Mouse (Mus musculus) embryo, embryonic 11.5 days (tissue): ENCODE measurements at regions not wholly inside any gene's neighbourhood (a gene's known extent, or its start where the extent isn't known, plus 50 kb on each side); places are given as distances from the start of the nearest gene placed in this dataset.

Experiments used
- DNase-seq: peaks from one replicate; pipeline ENCODE4 v3.0.0-alpha.2; 2012; ENCODE audit warnings: low read depth, low spot score

DNA sequence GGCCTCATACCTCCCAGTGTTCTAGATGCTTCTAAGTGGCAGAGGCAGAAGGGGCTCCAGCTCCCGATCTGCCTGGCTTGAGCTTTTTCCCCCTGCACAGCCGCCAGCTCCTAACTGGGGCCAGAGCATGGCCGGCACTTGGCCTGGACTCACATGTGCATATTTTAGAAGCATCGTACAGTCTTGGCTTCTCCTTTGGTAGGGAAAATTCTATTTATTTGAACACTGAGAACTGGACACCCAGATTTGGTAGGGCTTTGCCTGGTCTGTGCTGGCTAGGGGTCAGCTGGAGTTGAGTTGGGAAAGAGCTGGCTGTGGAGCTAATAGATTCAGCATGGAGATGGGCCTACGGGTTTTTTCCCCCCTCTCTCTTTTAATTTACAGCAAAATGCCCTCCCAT, 282.9 kb upstream of the Auts2 start:
- DNase-seq, result no peak

DNA sequence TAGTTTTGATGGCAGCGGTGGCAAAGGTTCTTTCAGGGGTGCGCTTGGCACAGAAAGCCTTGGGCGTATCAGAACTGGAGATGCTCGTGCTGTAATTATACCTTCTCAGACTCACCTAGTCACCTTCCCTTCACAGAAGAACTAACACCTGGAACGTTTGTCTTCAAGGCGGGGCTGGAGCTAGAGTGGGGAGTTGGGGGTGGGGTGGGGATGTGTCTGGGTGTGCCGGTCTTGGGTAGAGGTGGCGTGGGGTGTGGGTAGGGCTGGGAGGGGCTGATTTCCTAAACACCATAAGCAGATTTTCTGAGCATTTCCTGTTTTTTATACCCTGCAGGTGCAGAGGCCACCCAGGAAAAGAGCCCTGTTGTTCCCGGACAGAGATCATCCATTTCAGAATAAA, 274.5 kb upstream of the Auts2 start:
- DNase-seq, result no peak

DNA sequence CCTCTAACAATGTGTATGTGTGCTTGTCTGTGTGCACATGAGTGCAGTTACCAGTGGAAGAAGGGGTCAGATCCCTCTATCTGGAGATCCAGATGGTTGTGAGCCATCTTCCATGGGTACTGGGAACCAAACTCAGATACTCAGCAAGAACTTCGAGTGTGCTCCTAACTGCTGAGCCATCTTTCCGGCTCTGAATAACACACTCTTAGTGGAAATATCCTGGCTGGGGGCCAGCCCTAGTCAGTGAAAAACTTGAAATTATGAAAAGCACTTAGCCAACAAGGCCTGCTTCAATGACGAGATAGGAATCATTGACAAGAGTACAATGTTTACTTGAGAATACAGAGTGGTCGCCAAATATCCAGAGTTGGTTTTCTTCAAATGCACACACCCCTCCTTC, 266.0 kb upstream of the Auts2 start:
- DNase-seq, result no peak

DNA sequence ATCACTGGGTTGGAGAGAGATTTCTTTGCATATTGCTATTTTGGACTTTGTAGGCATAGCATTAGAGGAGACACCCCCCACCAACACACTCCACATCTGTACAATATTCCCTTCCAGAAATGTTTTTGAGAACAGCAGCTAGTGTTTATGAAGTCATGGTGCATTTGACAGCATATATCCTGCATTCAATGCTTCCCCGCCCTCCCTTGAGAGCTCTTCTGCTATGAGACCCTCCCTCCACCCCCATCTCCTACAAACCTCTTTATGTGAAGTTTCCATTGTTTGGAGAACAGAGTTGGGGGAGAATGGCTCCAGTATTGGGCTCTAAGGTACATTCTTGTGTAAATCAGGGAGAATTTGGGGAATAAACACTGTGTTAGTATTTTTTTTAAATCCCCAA, 252.9 kb upstream of the Auts2 start:
- no peak for DNase-seq

DNA sequence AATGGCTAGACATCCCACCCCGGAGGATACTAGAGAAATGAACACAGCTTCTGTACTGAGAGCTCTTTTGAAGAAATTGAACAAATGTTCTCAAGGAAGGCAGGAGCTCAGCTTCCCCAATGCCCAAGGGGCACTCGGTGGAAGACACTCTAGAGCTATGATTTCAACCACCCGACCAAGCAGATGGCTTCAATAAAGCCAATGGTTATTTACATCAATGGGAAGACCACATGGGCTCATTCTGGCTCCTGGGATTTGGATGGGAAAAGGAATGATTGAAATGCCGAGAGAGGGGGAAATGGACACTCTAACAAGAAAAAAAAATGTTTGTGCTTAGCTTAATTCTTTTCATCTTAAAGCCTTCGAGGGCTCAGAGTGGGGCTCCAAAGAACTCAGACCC, 249.3 kb upstream of the Auts2 start:
- DNase-seq, result no peak

DNA sequence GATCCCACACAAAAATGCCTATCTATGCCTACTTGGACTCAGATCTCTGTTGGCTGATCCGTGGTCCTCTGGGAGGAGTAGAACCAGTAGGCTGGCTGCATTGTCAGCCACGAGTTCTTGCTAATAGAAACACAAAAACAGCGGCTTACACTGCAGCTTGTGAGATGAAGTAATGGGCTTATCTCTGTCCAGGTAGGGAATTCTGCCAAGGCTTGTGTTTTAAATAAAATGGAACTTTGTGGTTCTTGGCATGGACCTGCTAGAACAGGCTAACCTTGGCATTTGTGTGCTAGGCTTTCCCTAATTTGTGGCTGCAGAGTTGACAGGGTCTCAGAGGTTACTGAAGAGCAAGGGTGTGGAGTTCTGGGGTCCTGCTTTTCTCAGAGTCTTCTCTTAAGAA, 242.1 kb upstream of the Auts2 start:
- no peak for DNase-seq

DNA sequence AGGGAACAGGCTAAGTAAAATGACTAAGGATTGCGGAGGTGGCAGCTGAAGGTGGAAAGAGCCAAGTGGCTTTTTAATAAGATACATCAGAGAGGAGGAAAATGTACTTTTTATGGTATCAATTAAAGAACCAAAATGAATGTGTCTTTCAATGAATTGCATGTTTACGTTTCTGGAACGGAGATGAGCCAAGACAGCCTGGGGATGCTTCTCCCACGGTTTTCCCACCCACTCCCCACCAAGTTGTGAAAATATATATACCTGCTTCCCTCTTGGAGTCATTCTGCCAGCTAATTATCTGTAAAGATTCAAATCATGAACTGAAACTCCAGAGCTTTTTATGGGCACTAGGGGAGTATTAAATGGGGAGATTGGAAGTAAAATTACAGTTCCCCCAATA, 241.6 kb upstream of the Auts2 start:
- no peak for DNase-seq

DNA sequence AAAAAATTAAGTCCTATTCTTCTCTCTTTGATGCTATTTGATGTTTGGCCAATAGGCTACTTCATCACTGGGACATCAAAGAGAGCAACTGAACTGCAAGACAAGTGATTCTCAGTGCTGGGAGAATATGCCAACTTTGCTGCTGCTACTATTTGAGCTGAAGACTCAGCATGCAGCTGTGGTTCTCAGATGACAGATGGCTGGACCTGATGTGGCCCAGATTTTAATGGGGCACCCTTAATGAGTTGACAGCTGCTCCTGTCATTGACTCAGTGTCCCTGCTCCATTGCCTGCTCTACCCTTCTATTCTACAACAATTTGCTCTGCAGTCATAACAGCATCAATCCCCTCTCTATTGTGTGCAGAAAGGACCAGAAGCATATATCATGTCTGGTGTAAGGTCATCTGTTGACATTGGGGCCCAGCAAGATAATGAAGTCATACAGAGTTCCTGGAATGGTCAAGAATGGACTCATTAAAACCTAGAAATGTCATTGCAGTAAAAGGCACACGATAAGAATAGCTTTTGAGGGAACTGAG, 231.1 kb upstream of the Auts2 start:
- DNase-seq, result no peak

DNA sequence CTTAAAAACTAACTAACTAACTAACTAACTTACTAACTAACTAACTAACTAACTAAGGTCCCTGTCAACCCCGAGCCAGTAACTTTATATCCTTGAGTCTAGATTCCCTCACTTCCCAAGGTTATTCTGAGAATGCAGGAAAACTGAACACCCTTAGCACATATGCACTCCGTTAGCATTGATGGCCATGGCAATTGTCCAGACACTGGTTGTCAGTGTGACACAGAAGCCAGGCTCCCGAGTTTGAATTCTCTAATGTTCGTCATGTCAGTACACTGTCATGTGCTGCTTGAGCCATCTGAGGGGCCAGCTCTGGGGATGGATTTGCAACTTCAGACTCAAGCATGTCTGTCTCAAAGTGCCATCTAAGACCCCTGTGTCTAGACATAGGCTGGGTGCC, 217.3 kb upstream of the Auts2 start:
- DNase-seq, result no peak

DNA sequence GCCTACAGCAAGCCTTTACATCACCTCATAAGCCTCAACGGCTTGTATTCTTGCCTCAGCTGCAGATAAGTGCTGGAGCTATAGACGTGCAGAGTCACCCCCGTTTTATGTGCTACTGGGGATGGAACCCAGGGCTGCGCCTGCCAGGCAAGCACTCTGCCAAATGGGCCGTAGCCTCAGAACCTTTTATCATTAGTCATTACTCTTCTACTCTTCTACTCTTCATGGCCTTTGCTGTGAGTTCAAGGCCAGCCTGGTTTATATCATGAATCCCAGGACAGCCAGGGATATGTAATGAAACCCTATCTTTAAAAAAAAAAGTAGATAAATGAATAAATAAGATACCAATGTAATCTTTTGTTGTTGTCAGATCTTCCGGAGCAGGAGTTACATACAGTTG, 216.6 kb upstream of the Auts2 start:
- DNase-seq, result no peak

DNA sequence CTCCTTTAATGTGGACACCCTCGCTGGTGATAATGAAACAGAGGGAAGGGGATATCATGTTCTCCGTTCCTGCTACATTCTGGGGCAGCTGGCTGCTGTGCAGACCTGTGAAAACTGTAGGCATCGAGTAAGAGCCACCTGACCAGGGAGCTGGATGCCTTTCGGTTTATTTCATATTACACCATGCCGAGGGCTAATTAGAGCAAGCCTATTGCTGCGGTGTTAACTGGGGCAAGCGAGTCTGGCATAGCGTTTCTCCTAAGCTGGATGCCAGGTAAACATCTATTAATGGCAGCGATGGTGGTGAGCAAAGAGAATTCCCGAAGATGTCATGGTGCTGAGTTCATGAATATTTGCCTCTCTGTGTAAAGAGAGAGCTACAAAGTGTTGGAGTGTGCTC, 215.8 kb upstream of the Auts2 start:
- no peak for DNase-seq

DNA sequence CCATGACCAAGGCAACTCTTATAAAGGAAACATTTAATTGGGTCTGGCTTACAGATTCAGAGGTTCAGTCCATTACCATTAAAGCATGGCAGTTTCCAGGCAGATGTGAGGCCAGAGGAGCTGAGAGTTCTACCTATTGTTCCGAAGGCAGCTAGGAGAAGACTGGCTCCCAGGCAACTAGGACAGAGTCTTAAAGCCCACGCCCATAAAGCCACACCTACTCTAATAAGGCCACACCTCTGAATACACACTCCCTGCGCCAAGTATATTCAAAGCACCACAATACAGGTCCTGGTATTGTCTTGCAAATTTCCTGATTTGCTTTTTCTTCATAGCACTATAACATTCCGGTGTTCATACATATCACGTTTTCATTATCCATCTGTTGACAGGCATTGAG, 194.8 kb upstream of the Auts2 start:
- no peak for DNase-seq

DNA sequence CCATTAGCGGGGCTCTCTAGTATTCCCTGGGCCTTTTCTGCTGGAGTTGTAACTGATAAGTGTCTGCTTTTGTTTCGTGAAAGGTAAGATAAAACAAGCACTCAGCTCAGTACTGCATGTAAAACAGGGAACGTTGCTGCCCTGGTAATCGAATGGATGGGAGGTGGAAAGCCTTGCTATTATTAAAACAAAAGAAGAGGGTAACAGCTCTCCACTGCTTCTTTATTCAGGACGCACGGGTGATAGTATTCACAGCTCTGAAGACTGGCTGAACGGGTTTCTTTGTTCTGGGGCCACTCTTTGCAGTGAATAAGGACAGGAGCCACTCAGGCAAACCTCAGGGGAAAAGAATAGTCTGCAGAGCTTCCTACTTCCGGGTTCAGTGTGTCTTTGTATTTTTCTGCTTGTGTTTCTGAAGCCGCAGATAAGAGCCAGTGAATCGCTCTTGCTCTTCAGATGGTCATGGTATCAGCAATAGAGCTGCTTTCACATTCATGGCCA, 185.6 kb upstream of the Auts2 start:
- no peak for DNase-seq

DNA sequence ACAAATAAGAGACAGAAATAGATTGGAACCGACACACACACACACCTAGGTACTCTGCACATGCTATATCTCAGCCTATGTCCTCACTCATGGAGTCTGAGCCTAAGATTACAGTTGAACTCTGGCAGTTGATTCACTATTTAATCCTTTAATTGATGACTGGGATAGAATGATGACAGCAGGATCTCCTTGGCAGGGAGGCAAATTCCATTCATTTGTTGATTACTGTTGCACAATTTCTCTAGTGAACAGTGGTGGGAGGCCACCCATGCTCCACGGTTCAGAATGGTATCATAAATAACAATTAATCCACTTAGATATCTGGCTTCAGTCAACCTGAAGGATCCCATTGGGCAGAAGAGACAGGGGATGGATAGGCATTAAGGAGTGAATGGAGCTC, 181.3 kb upstream of the Auts2 start:
- DNase-seq, result no peak

DNA sequence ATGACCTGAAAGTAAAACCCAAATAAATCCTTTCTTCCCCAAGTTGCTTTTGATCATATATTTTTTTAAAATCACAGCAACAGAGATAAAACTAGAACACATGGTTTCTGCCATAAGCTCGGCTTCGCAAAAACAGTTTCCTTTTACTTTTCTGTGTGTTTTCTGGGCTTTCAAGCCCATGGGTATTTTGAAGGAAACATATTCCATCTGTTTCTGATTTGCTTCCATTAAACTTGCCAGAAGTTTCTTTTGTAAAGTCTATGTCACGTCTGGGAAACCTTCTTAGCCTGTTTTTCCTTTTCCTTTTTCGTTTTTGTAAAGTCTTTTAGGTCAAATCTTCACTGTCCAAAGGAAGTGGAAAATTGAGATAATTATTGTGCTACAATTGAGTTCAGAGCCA, 167.2 kb upstream of the Auts2 start:
- no peak for DNase-seq

DNA sequence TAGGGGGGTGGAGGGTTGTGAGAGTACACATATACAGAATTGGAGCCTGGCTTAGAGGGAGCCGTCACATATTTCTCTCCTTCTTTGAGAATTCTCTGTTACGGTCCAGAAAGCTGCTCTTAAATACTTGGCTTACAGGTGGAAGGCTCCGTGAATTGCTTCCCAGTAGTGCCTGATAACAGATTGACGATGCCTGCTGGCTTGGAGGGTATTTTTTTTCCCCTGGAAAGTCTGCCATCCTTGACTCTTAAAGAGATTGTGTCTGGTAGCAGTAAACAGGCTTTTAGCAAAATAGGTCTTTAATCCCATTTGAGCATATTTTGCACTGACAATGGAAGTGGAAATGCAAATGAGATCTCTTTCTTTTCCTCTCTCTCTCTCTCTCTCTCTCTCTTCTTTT, 164.4 kb upstream of the Auts2 start:
- no peak for DNase-seq

DNA sequence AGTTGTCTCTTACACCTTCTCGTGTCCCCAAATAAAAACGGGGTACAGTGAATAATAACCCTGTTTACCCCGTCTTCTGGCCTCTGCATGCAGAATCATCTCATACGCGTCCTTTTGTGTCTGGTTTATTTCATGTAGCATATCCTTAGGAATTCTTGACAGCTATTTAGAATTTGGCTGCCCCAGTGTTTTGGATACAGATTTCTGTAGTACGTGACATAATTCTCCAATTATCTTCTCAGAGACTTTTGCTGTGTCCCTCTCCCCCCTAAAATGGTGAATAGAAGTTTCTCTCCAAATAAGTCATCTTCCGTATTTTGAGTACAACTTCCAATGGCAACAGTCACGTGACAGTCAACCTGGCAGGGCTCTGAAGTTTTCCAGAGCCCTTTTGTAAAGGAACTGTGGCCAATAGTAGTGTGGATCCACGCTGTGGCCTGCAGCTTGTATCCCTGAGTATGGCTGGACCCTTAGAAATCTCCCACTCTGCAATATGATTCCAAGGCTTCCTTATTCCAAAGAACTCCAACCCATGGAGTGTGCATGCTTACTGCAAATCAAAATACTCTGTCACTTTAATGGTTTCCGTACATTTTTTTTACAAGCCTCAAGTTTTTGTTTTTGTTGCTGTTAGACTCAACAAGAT, 160.4 kb upstream of the Auts2 start:
- no peak for DNase-seq

DNA sequence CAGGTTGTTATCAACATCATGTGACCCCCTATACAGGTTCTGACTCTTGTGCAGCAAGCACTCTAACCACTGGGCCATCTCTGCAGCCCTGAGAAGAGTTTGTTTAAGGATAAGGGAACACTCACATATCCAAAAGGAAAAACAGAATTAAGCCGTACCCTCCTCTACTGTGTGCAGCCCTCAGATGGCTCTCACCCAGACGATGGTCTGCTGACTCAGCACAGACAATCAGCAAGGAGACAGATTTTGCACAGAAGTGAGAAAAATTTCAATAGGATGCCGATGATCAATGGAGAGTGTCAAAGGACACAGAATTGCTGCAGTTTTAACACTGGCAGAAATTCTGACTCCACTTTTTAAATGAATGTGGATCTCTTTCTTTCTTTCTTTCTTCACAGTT, 159.4 kb upstream of the Auts2 start:
- no peak for DNase-seq

DNA sequence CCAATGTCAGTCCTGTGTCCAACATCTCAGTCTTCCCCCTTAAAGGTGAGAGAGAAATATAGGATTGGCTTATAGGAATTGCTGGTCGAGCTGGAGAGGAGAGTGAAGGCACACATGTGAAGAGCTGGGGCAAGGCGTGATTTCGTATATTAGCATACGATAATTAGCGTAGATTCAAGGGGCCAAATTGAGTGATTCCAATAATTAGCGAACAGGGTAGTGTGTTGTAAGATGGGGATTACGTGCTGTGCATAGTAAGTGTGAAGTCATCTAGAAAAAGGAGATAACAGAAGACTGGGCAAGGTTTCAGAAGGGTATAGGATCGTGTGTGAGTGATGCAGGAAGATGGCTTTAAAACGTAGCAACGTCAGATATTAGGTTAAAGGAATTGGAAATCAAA, 147.6 kb upstream of the Auts2 start:
- DNase-seq, result no peak

DNA sequence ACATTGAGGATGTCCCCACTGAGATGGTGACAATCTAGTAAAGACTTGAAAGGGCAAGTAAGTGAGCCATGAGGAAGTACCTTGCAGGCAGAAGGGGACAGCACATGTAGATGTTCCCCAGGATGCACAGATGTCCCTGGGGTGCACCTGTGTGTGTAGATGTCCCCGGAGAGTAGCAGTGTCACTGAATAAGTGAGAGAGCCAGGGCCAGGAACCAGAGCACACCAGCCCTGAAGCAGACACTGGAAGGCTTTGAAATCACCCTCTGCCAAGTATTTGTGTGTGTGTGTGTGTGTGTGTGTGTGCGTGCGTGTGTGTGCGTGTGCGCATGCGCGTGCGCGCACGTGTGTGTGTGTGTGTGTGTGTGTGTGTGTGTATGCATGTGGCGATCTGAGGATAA, 132.1 kb upstream of the Auts2 start:
- DNase-seq, result no peak

DNA sequence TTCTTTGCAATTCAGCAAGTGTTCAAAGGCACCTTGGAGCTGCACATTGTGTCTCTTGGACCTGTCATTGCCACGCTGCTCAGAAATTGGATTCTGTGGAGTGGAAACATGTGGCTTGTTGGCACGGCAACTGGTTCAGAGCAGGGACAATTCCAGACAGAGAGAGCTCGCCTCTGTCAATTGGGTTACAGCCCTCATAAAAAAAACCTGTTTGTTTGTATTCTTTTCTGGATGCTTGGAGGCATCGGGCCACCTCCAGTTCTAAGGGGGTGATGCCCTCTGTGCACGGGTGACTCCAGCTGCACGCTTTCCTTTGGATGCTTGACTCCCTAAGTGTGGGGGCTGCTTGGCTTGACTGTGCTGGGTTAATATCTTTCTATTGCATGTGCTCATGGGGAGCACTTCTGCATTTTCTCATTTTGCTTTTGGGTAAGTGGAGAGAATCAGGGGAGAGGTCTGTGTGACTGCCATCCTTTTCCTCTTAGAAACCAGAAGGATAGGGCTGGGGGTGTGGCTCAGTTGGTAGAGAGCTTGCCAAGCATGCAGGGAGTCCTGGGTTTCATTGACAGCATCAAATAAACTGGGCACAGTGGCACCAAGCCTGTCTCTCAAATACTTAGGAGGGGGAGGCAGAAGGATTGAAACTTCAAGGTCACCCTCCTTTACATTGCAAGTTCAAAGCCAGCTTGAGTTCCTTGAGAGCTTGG, 130.6 kb upstream of the Auts2 start:
- no peak for DNase-seq

DNA sequence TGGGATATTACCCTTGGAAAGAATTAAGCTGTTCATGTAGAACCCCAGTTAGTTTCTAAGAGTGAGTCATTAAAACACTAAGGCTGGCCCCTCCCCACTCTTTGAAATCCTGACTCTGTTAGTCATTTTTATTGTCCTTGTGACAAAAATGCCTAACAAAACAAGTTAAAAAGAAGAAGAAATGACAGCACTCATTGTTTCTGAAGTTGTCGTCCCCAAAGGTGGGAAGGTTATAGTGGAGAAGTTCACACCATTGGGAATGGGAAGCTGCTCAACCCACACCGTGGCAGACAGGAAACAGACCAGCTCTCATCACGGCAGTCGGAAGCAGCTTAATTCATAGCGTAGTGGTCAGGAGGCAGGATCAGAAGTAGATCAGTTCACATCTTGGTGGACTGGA, 128.4 kb upstream of the Auts2 start:
- DNase-seq, result no peak

DNA sequence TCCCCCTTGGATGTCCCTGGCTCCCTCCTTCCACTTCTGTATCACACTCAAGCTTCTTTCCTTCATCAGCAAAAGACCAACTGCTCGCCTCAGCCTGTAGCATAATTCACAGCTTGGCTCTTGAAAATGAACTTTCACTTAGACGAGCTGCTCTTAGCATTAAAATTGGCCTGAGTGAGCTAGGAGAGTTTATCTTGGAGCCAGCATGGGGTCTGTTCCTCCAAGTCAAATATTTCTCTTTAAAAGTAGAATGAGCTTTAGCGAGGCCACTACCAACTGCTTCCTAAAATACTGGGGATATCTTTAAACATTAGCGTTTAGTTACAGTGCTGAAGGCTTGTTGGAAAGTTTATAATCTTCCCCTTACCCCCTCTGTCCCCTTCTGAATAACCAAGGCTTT, 124.2 kb upstream of the Auts2 start:
- DNase-seq, result no peak
